In the genomic region with DNA sequence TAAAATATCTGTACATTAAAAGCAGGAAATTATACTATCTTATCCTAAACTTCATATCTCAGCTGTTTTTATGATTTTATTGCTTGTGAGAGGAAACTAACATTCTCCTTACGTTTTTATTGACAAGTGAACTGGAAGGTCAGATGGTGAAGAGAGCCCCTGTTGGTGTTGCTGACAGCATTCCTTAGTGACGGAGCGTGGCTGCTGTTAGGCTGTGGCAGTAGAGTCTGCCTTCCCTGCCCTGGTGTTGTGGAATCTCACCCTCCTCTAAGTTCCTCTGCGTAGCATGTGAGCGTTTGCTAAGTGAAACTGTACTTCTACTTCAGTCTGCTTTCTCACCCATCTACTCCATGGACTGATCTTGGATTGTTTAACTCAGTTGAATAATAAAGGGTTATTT, we compare ENCODE assay signal across 28 mouse cellular contexts. TPM values are rescaled to one million over a fixed set of nuclear protein-coding genes. Genes with fewer than 3 reads are reported as not detected.
"Had no signal": no experiment of that assay in that cellular context is flagged by ENCODE, and none has a peak within 500 bp of the region (broad histone marks: within the 10 kb centered on the region; RNA-seq: fewer than 3 reads in every experiment).

No protein-coding gene starts in this region.

- H3K27ac ChIP-seq: kidney, postnatal 0 days; layer of hippocampus, adult 2 months; left cerebral cortex, adult 2 months; limb, embryonic 12.5 days; limb, embryonic 15.5 days; liver, embryonic 15.5 days; lung, embryonic 15.5 days; midbrain, embryonic 12.5 days; midbrain, embryonic 15.5 days; neural tube, embryonic 12.5 days; neural tube, embryonic 15.5 days; stomach, postnatal 0 days had no signal

- H3K4me3 ChIP-seq: layer of hippocampus, adult 2 months; left cerebral cortex, adult 2 months; limb, embryonic 12.5 days; limb, embryonic 15.5 days; liver, embryonic 15.5 days; lung, embryonic 15.5 days; midbrain, embryonic 12.5 days; midbrain, embryonic 15.5 days; neural tube, embryonic 12.5 days; neural tube, embryonic 15.5 days had no signal

- H3K9me3 ChIP-seq: limb, embryonic 12.5 days; limb, embryonic 15.5 days; liver, embryonic 15.5 days; lung, embryonic 15.5 days; midbrain, embryonic 12.5 days; midbrain, embryonic 15.5 days; neural tube, embryonic 12.5 days; neural tube, embryonic 15.5 days had no signal

- H3K4me2 ChIP-seq: limb, embryonic 12.5 days; limb, embryonic 15.5 days; liver, embryonic 11.5 days; liver, embryonic 15.5 days; lung, embryonic 15.5 days; midbrain, embryonic 12.5 days; midbrain, embryonic 15.5 days; neural tube, embryonic 12.5 days; neural tube, embryonic 15.5 days had no signal

- H3K4me1 ChIP-seq: limb, embryonic 12.5 days; limb, embryonic 15.5 days; liver, embryonic 15.5 days; lung, embryonic 15.5 days; midbrain, embryonic 12.5 days; midbrain, embryonic 15.5 days; neural tube, embryonic 12.5 days; neural tube, embryonic 15.5 days had no signal

- DNase-seq: kidney, postnatal 25 days; layer of hippocampus, postnatal 36 days; left cerebral cortex, postnatal 4 days; lung, adult 18-20 months; lung, postnatal 10 days; lung, postnatal 36 days; right cerebral cortex, adult 18-20 months; right cerebral cortex, postnatal 14 days; right cerebral cortex, postnatal 4 days; thymus, adult 2 months; thymus, postnatal 14 days; thymus, postnatal 4 days had no signal

- H3K27me3 ChIP-seq: limb, embryonic 12.5 days; limb, embryonic 15.5 days; liver, embryonic 15.5 days; lung, embryonic 15.5 days; midbrain, embryonic 12.5 days; midbrain, embryonic 15.5 days; neural tube, embryonic 12.5 days; neural tube, embryonic 15.5 days had no signal

- H3K9ac ChIP-seq: limb, embryonic 12.5 days; limb, embryonic 15.5 days; liver, embryonic 15.5 days; lung, embryonic 15.5 days; midbrain, embryonic 12.5 days; midbrain, embryonic 15.5 days; neural tube, embryonic 12.5 days; neural tube, embryonic 15.5 days had no signal

- ATAC-seq: midbrain, embryonic 15.5 days had no signal

RNA-seq across cellular contexts. Expression of gene Kif28, which starts 58.3 kb away (rescaled TPM):
- polyA plus RNA-seq: kidney, embryonic 14.5 days; kidney, postnatal 0 days; large intestine, adult 2 months; limb, embryonic 12.5 days; liver, embryonic 11.5 days; liver, embryonic 15.5 days; lung, embryonic 15.5 days; midbrain, embryonic 12.5 days; midbrain, embryonic 15.5 days; neural tube, embryonic 15.5 days; stomach, embryonic 14.5 days; stomach, postnatal 0 days had no signal
